Mouse (Mus musculus): ENCODE results near the gene Foxi2. TPM values are rescaled to one million over a fixed set of nuclear protein-coding genes. Genes with fewer than 3 reads are reported as not detected.
A peak's percentile ranks its signal among the peaks of the same experiment; 100 is the strongest.

Gene Foxi2
- total RNA-seq (2021) = not detected
- long read RNA-seq, experiment 1 = 0 reads
- long read RNA-seq, experiment 2 = 0 reads

GRCm38 (mm10) chr7:135410237-135410965 is at the start of gene Foxi2:
TSS of gene Foxi2 (plus strand) at chr7:135410308.
- no peak for DNase-seq

GRCm38 (mm10) chr7:135364606-135365005 is 45.5 kb upstream of the Foxi2 start:
- DNase-seq = no peak
- intact Hi-C loops (cut with DNase I; ENCODE audit: low total_unique reads) = no loop called here

More at GRCm38 (mm10) chr7:135410237-135410965, at the start of gene Foxi2:
- intact Hi-C loops (cut with DNase I; ENCODE audit: low total_unique reads) = no loop called here

- intact Hi-C loops (cut with DNase I; ENCODE audit: low total_unique reads) = no loop called here
- no peak for DNase-seq
These were observed 34.1 kb upstream of the Foxi2 start for GRCm38 (mm10) chr7:135376048-135376447.

GRCm38 (mm10) chr7:135376932-135377331 is 33.2 kb upstream of the Foxi2 start:
- peak; percentile 10 for DNase-seq
- intact Hi-C loops (cut with DNase I; ENCODE audit: low total_unique reads) = no loop called here

- DNase-seq = no peak
- intact Hi-C loops (cut with DNase I; ENCODE audit: low total_unique reads) = no loop called here
These were observed 31.8 kb upstream of the Foxi2 start for GRCm38 (mm10) chr7:135378331-135378730.

GRCm38 (mm10) chr7:135389039-135389438 is 21.1 kb upstream of the Foxi2 start:
- intact Hi-C loops (cut with DNase I; ENCODE audit: low total_unique reads) = no loop called here
- no peak for DNase-seq

- intact Hi-C loops (cut with DNase I; ENCODE audit: low total_unique reads) = no loop called here
- DNase-seq = no peak
These were observed 17.1 kb upstream of the Foxi2 start for GRCm38 (mm10) chr7:135392949-135393542.

GRCm38 (mm10) chr7:135394436-135394835 is 15.7 kb upstream of the Foxi2 start:
- intact Hi-C loops (cut with DNase I; ENCODE audit: low total_unique reads) = no loop called here
- DNase-seq = no peak

GRCm38 (mm10) chr7:135395242-135395641 is 14.9 kb upstream of the Foxi2 start:
- intact Hi-C loops (cut with DNase I; ENCODE audit: low total_unique reads) = no loop called here
- DNase-seq = no peak

- intact Hi-C loops (cut with DNase I; ENCODE audit: low total_unique reads) = no loop called here
- DNase-seq = no peak
These were observed 13.0 kb upstream of the Foxi2 start for GRCm38 (mm10) chr7:135397096-135397495.

GRCm38 (mm10) chr7:135397874-135398273 is 12.2 kb upstream of the Foxi2 start:
- intact Hi-C loops (cut with DNase I; ENCODE audit: low total_unique reads) = no loop called here
- DNase-seq = no peak

GRCm38 (mm10) chr7:135403416-135403815 is 6.7 kb upstream of the Foxi2 start:
- intact Hi-C loops (cut with DNase I; ENCODE audit: low total_unique reads) = no loop called here
- DNase-seq = peak; percentile 56

GRCm38 (mm10) chr7:135406761-135407160 is 3.3 kb upstream of the Foxi2 start:
- intact Hi-C loops (cut with DNase I; ENCODE audit: low total_unique reads) = no loop called here
- no peak for DNase-seq

GRCm38 (mm10) chr7:135408501-135408900 is 1.6 kb upstream of the Foxi2 start:
- intact Hi-C loops (cut with DNase I; ENCODE audit: low total_unique reads) = loop anchor here (2.0 kb wide), 1 partner anchor 78 kb away; no protein-coding TSS in a partner anchor

GRCm38 (mm10) chr7:135412357-135412756 is 2.2 kb downstream of the Foxi2 start:
- DNase-seq = no peak
- intact Hi-C loops (cut with DNase I; ENCODE audit: low total_unique reads) = no loop called here

More at GRCm38 (mm10) chr7:135408501-135408900, 1.6 kb upstream of the Foxi2 start:
- DNase-seq = no peak

GRCm38 (mm10) chr7:135428840-135429239 is 18.7 kb downstream of the Foxi2 start:
- DNase-seq = no peak
- intact Hi-C loops (cut with DNase I; ENCODE audit: low total_unique reads) = no loop called here

GRCm38 (mm10) chr7:135430903-135431302 is 20.8 kb downstream of the Foxi2 start:
- no peak for DNase-seq
- intact Hi-C loops (cut with DNase I; ENCODE audit: low total_unique reads) = no loop called here

GRCm38 (mm10) chr7:135443903-135444302 is 33.8 kb downstream of the Foxi2 start:
- no peak for DNase-seq
- intact Hi-C loops (cut with DNase I; ENCODE audit: low total_unique reads) = no loop called here

- intact Hi-C loops (cut with DNase I; ENCODE audit: low total_unique reads) = no loop called here
- DNase-seq = no peak
These were observed 41.2 kb downstream of the Foxi2 start for GRCm38 (mm10) chr7:135451340-135451739.

- no peak for DNase-seq
- intact Hi-C loops (cut with DNase I; ENCODE audit: low total_unique reads) = no loop called here
These were observed 42.3 kb downstream of the Foxi2 start for GRCm38 (mm10) chr7:135452366-135452765.

- intact Hi-C loops (cut with DNase I; ENCODE audit: low total_unique reads) = no loop called here
- DNase-seq = no peak
These were observed 43.6 kb downstream of the Foxi2 start for GRCm38 (mm10) chr7:135453690-135454089.

All from gastrocnemius, postnatal 14 days (tissue).